Mouse (Mus musculus): ENCODE data around the gene Pcnx2.

Gene Pcnx2

DNA sequence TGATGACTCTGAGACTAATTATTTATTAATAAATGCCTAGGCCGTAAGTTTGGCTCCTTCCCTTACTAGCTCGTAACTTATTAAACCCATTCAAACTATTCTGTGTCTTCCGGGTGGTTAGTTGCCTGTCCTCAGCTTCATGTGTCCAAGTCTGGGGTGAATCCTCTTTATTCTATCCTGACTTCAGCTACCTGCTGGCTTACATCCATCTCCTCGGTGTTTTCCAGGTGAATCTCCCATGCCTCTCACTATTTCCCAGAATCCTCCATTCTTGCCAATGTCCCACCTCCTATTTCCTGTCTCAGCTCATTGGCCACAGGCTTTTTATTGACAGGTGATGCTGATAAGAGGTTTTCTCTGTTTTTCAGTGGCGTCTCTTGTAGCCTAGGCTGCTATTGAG lies 188.9 kb downstream of the Pcnx2 start:
- no peak for DNase-seq (ENCODE audit: low read depth)

DNA sequence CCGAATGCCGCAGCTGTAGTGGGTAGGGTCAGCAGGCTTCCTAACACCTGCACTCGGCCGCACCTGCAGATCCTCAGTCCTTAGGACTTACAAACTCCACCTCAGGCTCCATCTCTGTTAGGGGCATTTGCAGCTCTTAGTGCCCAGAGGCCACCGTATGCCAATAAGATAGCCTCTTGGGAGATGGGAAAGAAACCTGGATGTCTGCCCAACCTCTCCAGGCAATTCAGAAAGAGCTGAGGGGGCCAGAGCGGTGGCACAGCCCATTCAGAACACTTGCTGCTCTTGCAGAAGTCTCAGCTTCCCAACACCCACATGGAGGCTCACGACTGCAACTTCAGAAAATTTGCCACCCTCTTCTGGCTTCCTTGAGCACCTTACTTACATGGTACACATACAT lies 192.3 kb downstream of the Pcnx2 start:
- DNase-seq (ENCODE audit: low read depth) = no peak

DNA sequence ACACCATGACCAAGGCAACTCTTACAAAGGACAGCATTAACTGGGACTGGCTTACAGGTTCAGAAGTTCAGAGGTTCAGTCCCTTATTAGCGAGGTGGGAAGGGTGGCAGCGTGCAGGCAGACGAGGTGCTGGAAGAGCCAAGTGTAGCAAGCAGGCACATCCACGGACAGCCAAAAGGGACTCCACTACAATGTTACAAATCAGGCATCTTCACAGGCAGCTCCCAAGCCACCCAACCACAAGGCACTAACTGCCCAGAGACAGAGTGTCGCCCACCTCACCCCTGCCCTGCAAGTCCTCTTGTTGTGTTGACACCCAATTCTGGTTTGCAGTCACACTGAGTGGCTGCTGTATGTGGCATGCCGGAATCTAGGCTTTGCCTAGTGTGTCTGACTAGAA lies 193.7 kb downstream of the Pcnx2 start:
- DNase-seq (ENCODE audit: low read depth) = no peak

DNA sequence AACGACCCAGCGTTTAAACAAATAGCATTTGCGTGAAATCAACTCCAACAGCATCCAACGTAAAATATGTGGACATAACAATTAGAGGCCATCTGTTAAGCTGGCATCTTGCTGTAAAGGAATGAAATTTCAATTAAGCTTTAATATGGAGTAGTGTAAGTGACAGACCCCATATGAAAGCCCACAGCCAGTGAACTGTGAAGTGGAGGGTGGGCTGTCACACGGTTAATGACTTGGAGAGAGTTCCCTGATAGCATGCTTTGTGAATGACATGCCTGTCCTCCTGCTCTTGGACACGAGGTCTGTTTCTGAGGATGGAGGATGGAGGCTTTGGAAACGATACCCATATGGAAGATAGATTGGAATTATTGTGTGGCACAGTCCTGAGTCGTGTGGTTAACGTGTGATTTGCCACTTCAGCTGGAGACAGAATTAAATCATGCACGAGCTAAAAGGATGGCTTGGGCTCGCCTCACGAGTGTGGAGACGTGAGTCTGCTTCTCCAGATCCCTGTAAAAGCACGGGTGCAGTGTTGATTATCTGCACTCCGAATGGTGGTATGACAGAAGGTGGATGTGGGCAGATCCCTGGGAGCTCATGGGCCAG lies 195.1 kb downstream of the Pcnx2 start:
- no peak for DNase-seq (ENCODE audit: low read depth)
